Comparison of ENCODE assay signal across 7 mouse cellular contexts in genomic region chr12:102439632-102440023, GRCm38 (mm10). TPM values are rescaled to one million over a fixed set of nuclear protein-coding genes. Genes with fewer than 3 reads are reported as not detected.
DNase-seq lines count a peak whose midpoint lies in the region; ATAC-seq lines count a peak whose summit lies in the region.

Lgmn (minus strand) TSS chr12:102439813.

- no peaks in the 10 kb centered on the region for H3K27me3 ChIP-seq in embryonic facial prominence, embryonic 10.5 days (replicated peaks; ENCODE audit: low read depth, poor library complexity, severe bottlenecking)
- no peaks in the 10 kb centered on the region for H3K27me3 ChIP-seq in limb, embryonic 10.5 days (ENCODE audit: low read depth, poor library complexity, severe bottlenecking)
- no peaks in the 10 kb centered on the region for H3K27me3 ChIP-seq in midbrain, embryonic 13.5 days

- peak within 1 kb of the TSS; percentile 77 for H3K4me3 ChIP-seq in embryonic facial prominence, embryonic 10.5 days
- H3K4me3 ChIP-seq in limb, embryonic 10.5 days = peak within 1 kb of the TSS; percentile 77
- H3K4me3 ChIP-seq in midbrain, embryonic 13.5 days (replicated peaks) = peak within 1 kb of the TSS; percentile 68

- peak within 1 kb of the TSS; percentile 86 for H3K27ac ChIP-seq in embryonic facial prominence, embryonic 10.5 days (replicated peaks)
- peak within 1 kb of the TSS; percentile 85 for H3K27ac ChIP-seq in limb, embryonic 10.5 days
- H3K27ac ChIP-seq in midbrain, embryonic 13.5 days = peak within 1 kb of the TSS; percentile 62

- H3K9me3 ChIP-seq in embryonic facial prominence, embryonic 10.5 days = no peaks in the 10 kb centered on the region
- H3K9me3 ChIP-seq in limb, embryonic 10.5 days (replicated peaks) = no peaks in the 10 kb centered on the region
- no peaks in the 10 kb centered on the region for H3K9me3 ChIP-seq in midbrain, embryonic 13.5 days

- no peaks in the 10 kb centered on the region for H3K36me3 ChIP-seq in embryonic facial prominence, embryonic 10.5 days (replicated peaks)
- no peaks in the 10 kb centered on the region for H3K36me3 ChIP-seq in limb, embryonic 10.5 days
- no peaks in the 10 kb centered on the region for H3K36me3 ChIP-seq in midbrain, embryonic 13.5 days

- peak within 1 kb of the TSS; percentile 70 for H3K9ac ChIP-seq in midbrain, embryonic 13.5 days (replicated peaks)

- peak; percentile 93 for ATAC-seq in granulocyte monocyte progenitor cell, adult 5-6 weeks (replicated peaks; ENCODE audit: poor library complexity, severe bottlenecking)
- ATAC-seq in midbrain, embryonic 13.5 days = peak; percentile 100

- peak within 1 kb of the TSS; percentile 59 for H3K4me2 ChIP-seq in midbrain, embryonic 13.5 days (replicated peaks)

- H3K4me1 ChIP-seq in embryonic facial prominence, embryonic 10.5 days = peaks cover 24% of the 10 kb centered on the region
- H3K4me1 ChIP-seq in limb, embryonic 10.5 days = peaks cover 17% of the 10 kb centered on the region
- peaks cover 17% of the 10 kb centered on the region for H3K4me1 ChIP-seq in midbrain, embryonic 13.5 days (replicated peaks)

- peak; percentile 99 for DNase-seq in adrenal gland, postnatal 10 days
- peak; percentile 96 for DNase-seq in embryonic facial prominence, embryonic 10.5 days (ENCODE audit: low spot score)
- DNase-seq in kidney, adult 11 months = peak; percentile 99
- DNase-seq in limb, embryonic 10.5 days (ENCODE audit: low spot score) = peak; percentile 92
- peak; percentile 90 for DNase-seq in spleen, adult 12 weeks (ENCODE audit: low spot score)

- under 1% methylated on average over 28 of the region's 28 CpGs for WGBS in embryonic facial prominence, embryonic 10.5 days
- under 1% methylated on average over 28 of the region's 28 CpGs for WGBS in limb, embryonic 10.5 days
- WGBS in midbrain, embryonic 13.5 days = under 1% methylated on average over 28 of the region's 28 CpGs

RNA-seq across cellular contexts. Expression of gene Lgmn, which starts in this region (rescaled TPM):
- 10 to 100 TPM; 88.5 to 88.9 TPM for total RNA-seq in adrenal gland, postnatal 10 days (2021)
- 42.7 and 45.6 TPM in 2 replicates for polyA plus RNA-seq in embryonic facial prominence, embryonic 10.5 days (2016; fragmentation: Nextera tagmentation; extraction: Ambion mirVana)
- 0.47 and 0.58 TPM in 2 replicates for total RNA-seq in granulocyte monocyte progenitor cell, adult 5-6 weeks (2014; fragmentation: Nextera tagmentation)
- total RNA-seq in granulocyte monocyte progenitor cell, adult 5-6 weeks (2017) = 1.2 and 1.7 TPM in 2 replicates
- polyA plus RNA-seq in limb, embryonic 10.5 days (2016; fragmentation: Nextera tagmentation; extraction: Ambion mirVana) = 37.0 and 40.5 TPM in 2 replicates
- polyA plus RNA-seq in midbrain, embryonic 13.5 days (2015; fragmentation: Nextera tagmentation; extraction: Ambion mirVana) = 55.9 and 64.7 TPM in 2 replicates

Comparison
In these comparisons a context has a peak if more than half of its experiments do, and no peak if none do; other contexts are left out.
1. Peak in every context shown above with its lines: DNase-seq, ATAC-seq, H3K4me3 ChIP-seq and H3K27ac ChIP-seq.
2. RNA of gene Lgmn (total RNA-seq): 88.5 to 88.9 TPM in adrenal gland, postnatal 10 days; 0.47 to 1.7 TPM in granulocyte monocyte progenitor cell, adult 5-6 weeks; every median in the first group is over 10 times any median in the second.